ENCODE assay signal across 14 mouse cellular contexts in genomic region chr17:26577309-26577708, GRCm38 (mm10). TPM values are rescaled to one million over a fixed set of nuclear protein-coding genes. Genes with fewer than 3 reads are reported as not detected.
DNase-seq lines count a peak whose midpoint lies in the region; ATAC-seq and TF ChIP-seq lines count a peak whose summit lies in the region.
"Had no signal": no experiment of that assay in that cellular context is flagged by ENCODE, and none has a peak within 500 bp of the region (broad histone marks: within the 10 kb centered on the region; RNA-seq: fewer than 3 reads in every experiment).

No protein-coding gene starts in this region.

- no peak overlapping the region for H3K4me2 ChIP-seq in heart, embryonic 11.5 days
- no peak overlapping the region for H3K4me2 ChIP-seq in kidney, embryonic 14.5 days (replicated peaks; ENCODE audit: low read depth, low read length)
- H3K4me2 ChIP-seq in heart, postnatal 0 days (ENCODE audit: low read depth, low read length) = no peak overlapping the region
- H3K4me2 ChIP-seq: embryonic facial prominence, embryonic 13.5 days; hindbrain, embryonic 15.5 days; liver, embryonic 15.5 days had no signal

- H3K9me3 ChIP-seq in heart, embryonic 11.5 days (replicated peaks; ENCODE audit: control insufficient read depth, low read length) = no peaks in the 10 kb centered on the region
- no peaks in the 10 kb centered on the region for H3K9me3 ChIP-seq in kidney, embryonic 14.5 days (ENCODE audit: control insufficient read depth, low read length)
- H3K9me3 ChIP-seq in heart, postnatal 0 days (replicated peaks; ENCODE audit: control insufficient read depth, low read length) = no peaks in the 10 kb centered on the region
- H3K9me3 ChIP-seq: embryonic facial prominence, embryonic 13.5 days; forebrain, embryonic 10.5 days; hindbrain, embryonic 15.5 days; liver, embryonic 15.5 days had no signal

- no peaks in the 10 kb centered on the region for H3K27me3 ChIP-seq in heart, embryonic 11.5 days (ENCODE audit: control insufficient read depth, insufficient read depth, low read length)
- no peaks in the 10 kb centered on the region for H3K27me3 ChIP-seq in kidney, embryonic 14.5 days (ENCODE audit: control insufficient read depth, insufficient read depth, low read length)
- no peaks in the 10 kb centered on the region for H3K27me3 ChIP-seq in heart, postnatal 0 days (ENCODE audit: control insufficient read depth, insufficient read depth, low read length)
- H3K27me3 ChIP-seq: embryonic facial prominence, embryonic 13.5 days; hindbrain, embryonic 15.5 days; liver, embryonic 15.5 days had no signal

- no peak for TF ChIP-seq EP300 in heart, postnatal 0 days (IDR thresholded peaks at IDR 0.05; ENCODE audit: low read depth)

- WGBS in heart, embryonic 11.5 days (ENCODE audit: insufficient replicate concordance) = 65% methylated on average over 11 of the region's 11 CpGs
- WGBS in kidney, embryonic 14.5 days = 87% methylated on average over 11 of the region's 11 CpGs
- WGBS in heart, postnatal 0 days = 51% methylated on average over 11 of the region's 11 CpGs

- H3K9ac ChIP-seq in heart, embryonic 11.5 days (ENCODE audit: low read depth, low read length) = no peak overlapping the region; the same call in 1 of the 2 replicates
- no peak overlapping the region for H3K9ac ChIP-seq in kidney, embryonic 14.5 days (ENCODE audit: low read depth, low read length)
- no peak overlapping the region for H3K9ac ChIP-seq in heart, postnatal 0 days (replicated peaks; ENCODE audit: low read depth, low read length)
- H3K9ac ChIP-seq: embryonic facial prominence, embryonic 13.5 days; hindbrain, embryonic 15.5 days; liver, embryonic 15.5 days had no signal

- H3K4me1 ChIP-seq in heart, embryonic 11.5 days (ENCODE audit: control insufficient read depth, insufficient read depth, low read length) = peaks cover 69% of the 10 kb centered on the region
- H3K4me1 ChIP-seq in kidney, embryonic 14.5 days (ENCODE audit: control insufficient read depth, insufficient read depth, low read length) = no peaks in the 10 kb centered on the region
- H3K4me1 ChIP-seq in heart, postnatal 0 days (ENCODE audit: control insufficient read depth, insufficient read depth) = peaks cover 73% of the 10 kb centered on the region

- TF ChIP-seq CTCF in heart, postnatal 0 days (IDR thresholded peaks at IDR 0.05; ENCODE audit: low read depth) = no peak

- no peak for ATAC-seq in heart, embryonic 11.5 days (replicated peaks; ENCODE audit: insufficient number of reproducible peaks, low FRiP score, low TSS enrichment)
- no peak for ATAC-seq in kidney, embryonic 14.5 days (ENCODE audit: low FRiP score, low TSS enrichment)
- peak; percentile 25; the same call in 1 of the 2 replicates for ATAC-seq in heart, postnatal 0 days (ENCODE audit: insufficient read depth, low read depth)
- ATAC-seq in erythroblast, adult 5-6 weeks (replicated peaks; ENCODE audit: low FRiP score, poor library complexity, severe bottlenecking) = no peak

- H3K36me3 ChIP-seq in heart, embryonic 11.5 days (ENCODE audit: control insufficient read depth, insufficient read depth, low read length) = no peaks in the 10 kb centered on the region; the same call in 1 of the 2 replicates
- H3K36me3 ChIP-seq in kidney, embryonic 14.5 days (ENCODE audit: control insufficient read depth, insufficient read depth, low read length) = peaks cover 15% of the 10 kb centered on the region
- H3K36me3 ChIP-seq in heart, postnatal 0 days (replicated peaks; ENCODE audit: control insufficient read depth, insufficient read depth, low read length) = no peaks in the 10 kb centered on the region
- H3K36me3 ChIP-seq: hindbrain, embryonic 15.5 days had no signal

- DNase-seq in heart, adult 8-10 months (ENCODE audit: low spot score) = no peak
- DNase-seq in kidney, postnatal 25 days = peak; percentile 60 to 73
- peak; percentile 51 for DNase-seq in brain, adult 2 months (ENCODE audit: low read depth, low spot score)
- DNase-seq in heart, postnatal 0 days (ENCODE audit: low spot score) = no peak
- DNase-seq: cerebellum, adult 8-10 months; left cerebral cortex, postnatal 4 days; midbrain, embryonic 14.5 days had no signal

- no peak overlapping the region for H3K4me3 ChIP-seq in heart, embryonic 11.5 days (ENCODE audit: low read depth, low read length)
- no peak overlapping the region for H3K4me3 ChIP-seq in kidney, embryonic 14.5 days (ENCODE audit: low read length)
- no peak overlapping the region for H3K4me3 ChIP-seq in heart, postnatal 0 days (ENCODE audit: low read depth, low read length)
- H3K4me3 ChIP-seq: embryonic facial prominence, embryonic 13.5 days; forebrain, embryonic 10.5 days; hindbrain, embryonic 15.5 days; liver, embryonic 15.5 days had no signal

- H3K27ac ChIP-seq in heart, embryonic 11.5 days (ENCODE audit: low read depth, low read length) = peak overlapping the region; percentile 37; the same call in 1 of the 2 replicates
- H3K27ac ChIP-seq in kidney, embryonic 14.5 days (ENCODE audit: low read depth, low read length) = no peak overlapping the region
- H3K27ac ChIP-seq in heart, postnatal 0 days (ENCODE audit: low read depth) = peak overlapping the region; percentile 76
- H3K27ac ChIP-seq: embryonic facial prominence, embryonic 13.5 days; forebrain, embryonic 10.5 days; hindbrain, embryonic 15.5 days; liver, embryonic 15.5 days had no signal

RNA-seq across cellular contexts. Expression of gene Dusp1, which starts 15.4 kb away (rescaled TPM):
- 30.0 and 33.9 TPM in 2 replicates for polyA plus RNA-seq in heart, embryonic 11.5 days (2014; fragmentation: Nextera tagmentation; extraction: Ambion mirVana)
- total RNA-seq in heart, adult 8-10 months (2022) = 10 to 100 TPM; 51.1 to 75.8 (median 59.4) TPM
- polyA plus RNA-seq in kidney, embryonic 14.5 days (2014; fragmentation: Nextera tagmentation; extraction: Ambion mirVana) = 19.3 and 19.8 TPM in 2 replicates
- total RNA-seq in heart, postnatal 0 days (2014; rRNA removed; ENCODE audit: low replicate concordance) = 105 and 114 TPM in 2 replicates
- polyA plus RNA-seq in heart, postnatal 0 days (2015; fragmentation: Nextera tagmentation; extraction: Ambion mirVana) = 23.1 and 24.0 TPM in 2 replicates
- total RNA-seq in erythroblast, adult 5-6 weeks (2015; ENCODE audit: low replicate concordance) = 54.8 and 66.0 TPM in 2 replicates
- 9.5 and 13.1 TPM in 2 replicates for total RNA-seq in erythroblast, adult 5-6 weeks (2017; ENCODE audit: low replicate concordance)

RNA-seq across cellular contexts. Expression of gene Ergic1, which starts 16.0 kb away (rescaled TPM):
- polyA plus RNA-seq in heart, embryonic 11.5 days (2014; fragmentation: Nextera tagmentation; extraction: Ambion mirVana) = 147 TPM in 2 replicates
- total RNA-seq in heart, adult 8-10 months (2022) = 10 to 100 TPM; 52.7 to 57.9 (median 55.4) TPM
- 141 and 150 TPM in 2 replicates for polyA plus RNA-seq in kidney, embryonic 14.5 days (2014; fragmentation: Nextera tagmentation; extraction: Ambion mirVana)
- total RNA-seq in heart, postnatal 0 days (2014; rRNA removed; ENCODE audit: low replicate concordance) = 148 and 152 TPM in 2 replicates
- 50.8 and 53.3 TPM in 2 replicates for polyA plus RNA-seq in heart, postnatal 0 days (2015; fragmentation: Nextera tagmentation; extraction: Ambion mirVana)
- total RNA-seq in erythroblast, adult 5-6 weeks (2015; ENCODE audit: low replicate concordance) = 23.4 and 26.1 TPM in 2 replicates
- total RNA-seq in erythroblast, adult 5-6 weeks (2017; ENCODE audit: low replicate concordance) = 2.1 and 10.3 TPM in 2 replicates

Comparison
In these comparisons a context has a peak if more than half of its experiments do, and no peak if none do; other contexts are left out.
1. DNase-seq: peak in kidney, postnatal 25 days (2 of 2) and brain, adult 2 months (single experiment); none in heart, adult 8-10 months (single experiment) and heart, postnatal 0 days (single experiment).